Mouse (Mus musculus): ENCODE results near the gene Apoa2.

GRCm38 (mm10) chr1:171183620-171184019, 41.2 kb upstream of the Apoa2 start:
- TF ChIP-seq CEBPB (IDR thresholded peaks at IDR 0.05; ENCODE audit: insufficient read depth, poor library complexity, severe bottlenecking) (no peak), POLR2A (IDR thresholded peaks at IDR 0.05; ENCODE audit: insufficient read length, low read depth) (no peak), E2F4 (IDR thresholded peaks at IDR 0.05; ENCODE audit: insufficient read depth) (no peak), MAX (IDR thresholded peaks at IDR 0.05; ENCODE audit: low read depth) (no peak), TCF12 (IDR thresholded peaks at IDR 0.05; ENCODE audit: insufficient read depth, poor library complexity, severe bottlenecking) (no peak), TCF3 (IDR thresholded peaks at IDR 0.05; ENCODE audit: insufficient read length, low read depth) (no peak), MYOG (IDR thresholded peaks at IDR 0.05; ENCODE audit: control insufficient read depth in 1 of 3, insufficient read depth in 1 of 3, insufficient read length in 2 of 3, low read depth in 2 of 3) (no peak), SRF (IDR thresholded peaks at IDR 0.05; ENCODE audit: control insufficient read depth, insufficient read length, low read depth) (no peak), POLR2AphosphoS2 (IDR thresholded peaks at IDR 0.05; ENCODE audit: insufficient read length, low read depth) (no peak), USF1 (IDR thresholded peaks at IDR 0.05; ENCODE audit: low read depth) (no peak), MYOD1 (IDR thresholded peaks at IDR 0.05; ENCODE audit: control insufficient read depth in 1 of 3, insufficient read length in 2 of 3, low read depth in 2 of 3) (no peak), REST (IDR thresholded peaks at IDR 0.05; ENCODE audit: insufficient read depth, insufficient read length) (no peak)

Measured in myocyte (in vitro differentiated cells).